ENCODE assay signal across 25 mouse cellular contexts in the genomic region with DNA sequence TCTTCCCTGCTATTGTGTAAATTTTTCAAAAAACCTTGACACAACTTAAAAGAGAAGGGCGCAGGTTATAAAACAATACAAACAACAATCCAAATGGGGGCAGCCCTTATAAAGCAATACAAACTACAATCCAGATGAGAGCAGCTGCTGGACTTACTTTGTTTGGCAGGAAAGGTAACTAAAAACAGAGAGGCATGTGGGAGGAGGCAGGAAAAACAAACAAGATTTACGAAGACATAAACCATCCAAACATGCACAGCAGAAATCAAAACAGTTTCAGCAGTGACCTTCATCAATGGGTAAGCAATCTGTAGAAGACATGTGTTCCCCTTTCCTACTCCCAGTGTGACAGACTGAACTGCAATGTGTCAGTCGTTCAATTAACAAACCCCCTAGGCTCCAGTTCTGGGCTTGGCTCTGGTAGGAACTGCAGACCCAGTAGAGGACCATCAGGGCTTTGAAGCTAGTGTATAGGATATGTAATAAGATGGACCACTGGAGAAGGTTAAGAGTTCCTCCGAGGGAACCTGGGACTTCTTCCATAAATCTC.
A peak's percentile ranks its signal among the peaks of the same experiment; 100 is the strongest.
DNase-seq lines count a peak whose midpoint lies in the region; ATAC-seq and TF ChIP-seq lines count a peak whose summit lies in the region.
"Had no signal": no experiment of that assay in that cellular context is flagged by ENCODE, and none has a peak within 500 bp of the region (broad histone marks: within the 10 kb centered on the region; RNA-seq: fewer than 3 reads in every experiment).

No protein-coding gene starts in this region.

- H3K9me3 ChIP-seq in intestine, embryonic 14.5 days (ENCODE audit: control insufficient read depth, low read length), result no peaks in the 10 kb centered on the region
- H3K9me3 ChIP-seq in intestine, postnatal 0 days (ENCODE audit: control insufficient read depth), result no peaks in the 10 kb centered on the region
- no peaks in the 10 kb centered on the region for H3K9me3 ChIP-seq in kidney, embryonic 15.5 days (replicated peaks)
- H3K9me3 ChIP-seq in kidney, postnatal 0 days (replicated peaks; ENCODE audit: low read length), result no peaks in the 10 kb centered on the region
- no peaks in the 10 kb centered on the region for H3K9me3 ChIP-seq in midbrain, embryonic 11.5 days (ENCODE audit: control insufficient read depth, low read length)
- no peaks in the 10 kb centered on the region for H3K9me3 ChIP-seq in midbrain, embryonic 10.5 days (replicated peaks)
- H3K9me3 ChIP-seq: embryonic facial prominence, embryonic 10.5 days; embryonic facial prominence, embryonic 12.5 days; forebrain, embryonic 13.5 days; G1E had no signal

- no peak for DNase-seq in intestine, embryonic 14.5 days (ENCODE audit: low spot score)
- no peak for DNase-seq in kidney, adult 11 months
- DNase-seq in kidney, postnatal 0 days (ENCODE audit: low spot score), result peak; percentile 73
- DNase-seq in kidney, postnatal 25 days, result no peak
- DNase-seq in midbrain, embryonic 11.5 days (ENCODE audit: low spot score, missing footprints), result peak; percentile 44
- DNase-seq in midbrain, embryonic 10.5 days (ENCODE audit: low spot score), result no peak
- DNase-seq: adrenal gland, adult 8-10 months; adrenal gland, postnatal 14 days; adrenal gland, postnatal 36 days; B cell, adult 2 months; cerebellum, adult 11-12 months; cerebellum, adult 2 months; cerebellum, adult 9-10 months; cerebellum, postnatal 10 days; cerebellum, postnatal 25 days had no signal

- no peaks in the 10 kb centered on the region for H3K36me3 ChIP-seq in intestine, embryonic 14.5 days (ENCODE audit: control insufficient read depth, insufficient read depth, low read length)
- no peaks in the 10 kb centered on the region for H3K36me3 ChIP-seq in intestine, postnatal 0 days (ENCODE audit: control insufficient read depth, insufficient read depth)
- H3K36me3 ChIP-seq in kidney, embryonic 15.5 days, result no peaks in the 10 kb centered on the region
- H3K36me3 ChIP-seq in kidney, postnatal 0 days (ENCODE audit: insufficient read depth, low read length), result no peaks in the 10 kb centered on the region
- no peaks in the 10 kb centered on the region for H3K36me3 ChIP-seq in midbrain, embryonic 11.5 days (ENCODE audit: control insufficient read depth, insufficient read depth, low read length)
- H3K36me3 ChIP-seq in midbrain, embryonic 10.5 days, result no peaks in the 10 kb centered on the region
- H3K36me3 ChIP-seq: embryonic facial prominence, embryonic 10.5 days; embryonic facial prominence, embryonic 12.5 days; G1E had no signal

- no peak overlapping the region for H3K9ac ChIP-seq in intestine, embryonic 14.5 days (ENCODE audit: low read length)
- no peak overlapping the region for H3K9ac ChIP-seq in intestine, postnatal 0 days (ENCODE audit: low read depth, low read length)
- H3K9ac ChIP-seq in kidney, embryonic 15.5 days, result no peak overlapping the region
- H3K9ac ChIP-seq in kidney, postnatal 0 days (ENCODE audit: low read depth, low read length), result no peak overlapping the region
- H3K9ac ChIP-seq in midbrain, embryonic 11.5 days (ENCODE audit: low read length), result no peak overlapping the region
- H3K9ac ChIP-seq: embryonic facial prominence, embryonic 12.5 days; forebrain, embryonic 13.5 days had no signal

- no peak overlapping the region for H3K4me3 ChIP-seq in intestine, embryonic 14.5 days (ENCODE audit: low read depth, low read length)
- no peak overlapping the region for H3K4me3 ChIP-seq in intestine, postnatal 0 days (ENCODE audit: low read depth, low read length)
- H3K4me3 ChIP-seq in kidney, embryonic 15.5 days (replicated peaks), result no peak overlapping the region
- no peak overlapping the region for H3K4me3 ChIP-seq in kidney, postnatal 0 days (replicated peaks; ENCODE audit: low read depth, low read length)
- no peak overlapping the region for H3K4me3 ChIP-seq in midbrain, embryonic 11.5 days (ENCODE audit: low read depth, low read length)
- H3K4me3 ChIP-seq in midbrain, embryonic 10.5 days, result no peak overlapping the region
- H3K4me3 ChIP-seq: embryonic facial prominence, embryonic 10.5 days; embryonic facial prominence, embryonic 12.5 days; forebrain, embryonic 13.5 days had no signal

- TF ChIP-seq CTCF in intestine, postnatal 0 days (IDR thresholded peaks at IDR 0.05; ENCODE audit: low read depth), result no peak
- no peak for TF ChIP-seq CTCF in kidney, postnatal 0 days (IDR thresholded peaks at IDR 0.05; ENCODE audit: low read depth)

- H3K4me1 ChIP-seq in intestine, embryonic 14.5 days (replicated peaks; ENCODE audit: control insufficient read depth, insufficient read depth, low read length), result peaks cover 7% of the 10 kb centered on the region; the same call in 1 of the 2 replicates
- no peaks in the 10 kb centered on the region for H3K4me1 ChIP-seq in intestine, postnatal 0 days (replicated peaks; ENCODE audit: control insufficient read depth, insufficient read depth, low read length)
- H3K4me1 ChIP-seq in kidney, embryonic 15.5 days, result peaks cover 11% of the 10 kb centered on the region; the same call in 1 of the 2 replicates
- no peaks in the 10 kb centered on the region for H3K4me1 ChIP-seq in kidney, postnatal 0 days (replicated peaks; ENCODE audit: insufficient read depth, low read length)
- no peaks in the 10 kb centered on the region for H3K4me1 ChIP-seq in midbrain, embryonic 11.5 days (ENCODE audit: control insufficient read depth, insufficient read depth, low read length)
- peaks cover 5% of the 10 kb centered on the region for H3K4me1 ChIP-seq in midbrain, embryonic 10.5 days
- H3K4me1 ChIP-seq: embryonic facial prominence, embryonic 12.5 days had no signal

- WGBS in intestine, embryonic 14.5 days, result 46% methylated on average over 4 of the region's 4 CpGs
- 51% methylated on average over 4 of the region's 4 CpGs for WGBS in intestine, postnatal 0 days
- WGBS in kidney, embryonic 15.5 days, result 24% methylated on average over 4 of the region's 4 CpGs
- 16% methylated on average over 4 of the region's 4 CpGs for WGBS in kidney, postnatal 0 days
- WGBS in midbrain, embryonic 11.5 days, result 78% methylated on average over 4 of the region's 4 CpGs
- 69% methylated on average over 4 of the region's 4 CpGs for WGBS in midbrain, embryonic 10.5 days

- no peak overlapping the region for H3K4me2 ChIP-seq in intestine, embryonic 14.5 days (ENCODE audit: low read length)
- H3K4me2 ChIP-seq in intestine, postnatal 0 days (replicated peaks; ENCODE audit: low read depth), result no peak overlapping the region
- no peak overlapping the region for H3K4me2 ChIP-seq in kidney, embryonic 15.5 days
- H3K4me2 ChIP-seq in kidney, postnatal 0 days (ENCODE audit: low read length), result no peak overlapping the region
- H3K4me2 ChIP-seq in midbrain, embryonic 11.5 days, result no peak overlapping the region
- H3K4me2 ChIP-seq: embryonic facial prominence, embryonic 12.5 days; forebrain, embryonic 13.5 days had no signal

- no peak for ATAC-seq in intestine, embryonic 14.5 days (replicated peaks; ENCODE audit: low FRiP score, low TSS enrichment, low read depth)
- no peak for ATAC-seq in intestine, postnatal 0 days
- peak; percentile 73 for ATAC-seq in kidney, embryonic 15.5 days (replicated peaks; ENCODE audit: low FRiP score)
- no peak for ATAC-seq in kidney, postnatal 0 days (replicated peaks; ENCODE audit: low FRiP score, low read depth)
- ATAC-seq in midbrain, embryonic 11.5 days (ENCODE audit: low FRiP score), result no peak
- ATAC-seq: activated CD4-positive, CD25-positive, alpha-beta regulatory T cell, adult 4 months; CD4-positive, CD25-positive, alpha-beta regulatory T cell, adult 4 months; forebrain, embryonic 13.5 days; Patski had no signal

- H3K27ac ChIP-seq in intestine, embryonic 14.5 days (ENCODE audit: low read depth), result 0 out of 2 replicates have a peak overlapping the region, but pooled peaks have one; percentile 24
- H3K27ac ChIP-seq in intestine, postnatal 0 days (ENCODE audit: low read depth, low read length), result no peak overlapping the region
- H3K27ac ChIP-seq in kidney, embryonic 15.5 days, result no peak overlapping the region
- no peak overlapping the region for H3K27ac ChIP-seq in kidney, postnatal 0 days
- H3K27ac ChIP-seq in midbrain, embryonic 11.5 days (ENCODE audit: low read depth, low read length), result no peak overlapping the region
- no peak overlapping the region for H3K27ac ChIP-seq in midbrain, embryonic 10.5 days (replicated peaks)
- H3K27ac ChIP-seq: embryonic facial prominence, embryonic 10.5 days; embryonic facial prominence, embryonic 12.5 days; forebrain, embryonic 13.5 days had no signal

- no peaks in the 10 kb centered on the region for H3K27me3 ChIP-seq in intestine, embryonic 14.5 days (replicated peaks; ENCODE audit: control insufficient read depth, insufficient read depth, low read length)
- no peaks in the 10 kb centered on the region for H3K27me3 ChIP-seq in intestine, postnatal 0 days (replicated peaks; ENCODE audit: control insufficient read depth, insufficient read depth, low read length)
- H3K27me3 ChIP-seq in kidney, embryonic 15.5 days, result 0 out of 2 replicates have a peak, but pooled peaks cover 3% of the 10 kb centered on the region
- no peaks in the 10 kb centered on the region for H3K27me3 ChIP-seq in kidney, postnatal 0 days (ENCODE audit: insufficient read depth, low read length)
- no peaks in the 10 kb centered on the region for H3K27me3 ChIP-seq in midbrain, embryonic 11.5 days (ENCODE audit: control insufficient read depth, insufficient read depth, low read length)
- no peaks in the 10 kb centered on the region for H3K27me3 ChIP-seq in midbrain, embryonic 10.5 days (ENCODE audit: low read depth, poor library complexity, severe bottlenecking)
- H3K27me3 ChIP-seq: CH12.LX; embryonic facial prominence, embryonic 12.5 days; forebrain, embryonic 13.5 days; Patski had no signal

Comparison
In these comparisons a context has a peak if more than half of its experiments do, and no peak if none do; other contexts are left out.
1. DNase-seq: peak in kidney, postnatal 0 days (single experiment) and midbrain, embryonic 11.5 days (single experiment); none in intestine, embryonic 14.5 days (single experiment), kidney, adult 11 months (single experiment), kidney, postnatal 25 days (0 of 2) and midbrain, embryonic 10.5 days (single experiment).